Mouse (Mus musculus): ENCODE measurements at regions not wholly inside any gene's neighbourhood (a gene's known extent, or its start where the extent isn't known, plus 50 kb on each side); places are given as distances from the start of the nearest gene placed in this dataset.

- TF ChIP-seq CTCF (IDR thresholded peaks at IDR 0.05) (no peak), EP300 (IDR thresholded peaks at IDR 0.05) (no peak)
Measured at GRCm38 (mm10) chr7:58445781-58446180, 210.2 kb upstream of the Atp10a start.

Measured in lung, postnatal 0 days (tissue).